Mouse (Mus musculus) cerebellum, adult 11-12 months (tissue): ENCODE results near the gene Gm826.

ENCODE experiments used
- DNase-seq: peaks from one replicate; pipeline ENCODE4 v3.0.0; 2022

The Gm826 gene

DNA sequence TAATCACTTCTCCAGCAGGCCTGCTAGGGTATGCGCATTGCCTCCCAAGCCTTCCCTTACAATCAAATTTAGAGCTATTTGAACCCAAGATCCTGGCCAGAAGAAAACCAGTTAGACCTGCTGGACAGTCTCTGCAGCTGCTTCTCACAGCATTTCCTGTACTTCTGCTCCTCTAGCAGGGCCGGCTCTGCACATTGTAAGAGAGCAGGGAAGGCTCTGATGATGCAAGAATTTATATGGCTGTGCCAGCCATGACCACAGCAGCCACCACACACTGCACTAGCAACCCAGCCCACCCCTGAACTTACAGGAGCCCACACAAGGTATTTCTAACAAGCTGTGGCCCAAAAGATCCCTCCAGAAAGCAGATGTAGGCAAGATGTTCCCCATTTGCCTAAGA lies 19.6 kb upstream of the Gm826 start:
- DNase-seq = no peak

DNA sequence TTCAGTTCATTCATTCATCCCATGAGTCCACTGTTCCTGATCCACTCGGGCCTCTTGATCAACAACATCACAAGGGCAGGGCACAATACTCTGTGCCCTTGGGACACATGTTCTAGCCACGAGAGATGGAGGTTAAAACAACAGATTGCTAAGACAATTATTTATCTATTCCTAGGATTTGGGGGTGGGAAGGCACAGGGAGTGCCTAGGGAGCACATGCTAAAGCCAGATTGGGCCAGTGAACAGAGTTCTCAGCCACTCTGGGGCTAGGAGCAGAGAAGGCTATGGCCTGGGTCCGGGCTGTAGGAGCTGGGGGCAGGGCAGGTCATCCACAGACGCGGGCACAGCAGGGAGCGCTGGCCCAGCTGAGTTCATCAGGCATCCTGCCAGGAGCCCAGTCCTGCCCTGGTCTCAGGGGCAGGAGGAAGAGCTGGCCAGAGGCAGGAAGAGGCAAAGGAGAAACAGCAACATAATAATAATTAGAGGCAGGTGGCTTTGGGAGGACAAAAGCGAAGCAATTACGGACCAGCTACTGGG lies 17.1 kb upstream of the Gm826 start:
- DNase-seq = no peak

DNA sequence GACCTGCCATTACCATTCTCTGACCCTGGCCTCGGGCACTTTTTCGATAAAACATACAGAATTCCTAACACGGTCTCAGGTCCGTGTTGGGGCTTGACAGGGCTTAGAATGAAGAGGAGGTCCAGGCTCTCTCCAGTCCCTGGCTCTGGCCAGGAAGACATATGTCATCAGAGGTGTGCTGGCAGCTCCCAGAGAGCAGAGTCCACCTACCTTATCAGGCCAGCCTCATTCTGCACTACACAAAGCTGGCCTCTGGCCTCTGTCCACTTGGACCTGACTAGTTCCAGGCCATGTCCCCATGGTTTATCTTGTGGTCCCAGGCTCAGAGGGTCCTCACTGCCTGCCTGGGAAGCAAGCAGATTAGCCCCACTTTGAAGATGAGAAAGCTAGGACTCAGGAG lies 15.6 kb upstream of the Gm826 start:
- DNase-seq = no peak

DNA sequence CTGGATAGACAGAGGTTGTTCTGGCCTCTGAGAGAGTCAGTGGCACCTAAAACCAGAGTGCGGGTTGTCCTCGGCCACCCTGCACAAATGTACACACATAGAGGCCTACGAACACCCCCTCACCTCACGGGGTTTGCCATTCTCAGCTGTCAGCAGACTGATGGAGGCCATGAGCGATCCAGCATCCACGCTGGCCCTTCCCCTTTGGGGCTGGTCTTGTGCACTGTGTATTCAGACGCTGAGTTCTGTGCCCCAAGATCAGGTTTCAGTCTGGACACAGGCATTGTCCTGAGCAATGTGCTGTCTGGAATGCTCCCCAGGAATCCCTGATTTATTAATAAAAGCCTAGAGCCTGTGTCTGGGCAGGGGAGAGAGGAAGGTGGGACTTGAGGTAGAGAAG lies 14.8 kb upstream of the Gm826 start:
- DNase-seq = no peak

DNA sequence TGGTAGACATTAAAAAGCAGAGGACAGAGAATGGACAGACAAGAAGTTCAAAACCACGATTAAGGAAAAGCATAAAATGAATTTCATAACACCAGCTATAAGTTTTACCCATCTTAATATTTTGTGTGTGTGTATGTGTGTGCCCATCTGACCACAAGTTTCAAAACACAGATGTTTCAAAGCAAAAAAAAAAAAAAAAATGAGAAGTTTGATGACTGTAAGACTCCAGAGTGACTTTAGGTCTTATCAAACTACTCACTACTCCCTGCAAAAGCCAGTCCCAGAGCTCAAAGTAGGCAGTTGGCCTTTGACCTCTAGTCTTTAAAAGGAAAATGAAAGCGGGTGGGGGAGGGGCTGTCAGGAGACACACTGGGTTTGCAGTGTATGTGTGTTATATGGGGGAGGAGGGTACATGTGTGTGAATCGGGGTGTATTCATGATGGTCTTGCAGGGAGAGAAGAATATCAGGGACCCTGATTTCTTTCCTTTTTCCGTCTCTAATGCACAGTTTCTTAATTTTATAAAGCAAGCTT lies 14.2 kb upstream of the Gm826 start:
- DNase-seq = no peak

DNA sequence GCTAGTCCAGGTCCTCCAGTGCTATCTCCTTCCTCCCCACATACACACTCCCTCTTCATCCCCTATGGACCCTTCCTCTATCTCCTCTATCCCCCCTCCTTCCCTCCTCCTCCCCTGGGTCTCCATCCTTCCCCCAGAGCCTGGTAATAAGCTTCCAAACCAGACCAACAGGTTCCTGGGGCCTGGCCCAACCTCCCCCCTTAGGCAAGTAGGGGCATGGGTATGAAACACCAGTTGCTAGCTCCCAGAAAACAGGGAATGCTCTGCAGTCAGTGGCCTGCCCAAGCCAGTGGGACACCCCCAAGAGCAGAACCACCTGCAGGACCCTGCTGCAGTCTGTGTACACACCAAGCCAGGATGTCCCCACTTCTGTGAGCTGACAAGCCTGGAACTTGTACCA lies 11.7 kb upstream of the Gm826 start:
- DNase-seq = no peak

DNA sequence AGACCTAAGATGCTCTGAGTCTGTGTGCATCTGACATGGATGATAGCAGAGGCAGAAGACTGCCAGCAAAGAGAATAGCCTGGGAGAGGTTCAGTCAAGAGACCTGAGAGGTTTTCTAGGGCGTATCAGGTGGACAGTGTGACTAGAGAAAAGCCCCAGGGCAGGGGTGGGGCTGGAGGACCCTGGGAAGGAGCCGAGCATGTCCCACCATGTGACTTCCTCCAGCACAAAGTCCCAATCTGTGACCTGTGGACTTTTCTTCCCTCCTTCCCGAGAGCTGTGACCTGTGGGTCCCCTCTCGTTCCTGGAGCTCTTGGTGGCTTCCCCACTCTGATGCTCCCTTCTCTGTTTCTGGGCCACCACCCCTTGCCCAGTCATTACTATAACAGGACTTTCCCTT lies 6.2 kb upstream of the Gm826 start:
- DNase-seq = no peak

DNA sequence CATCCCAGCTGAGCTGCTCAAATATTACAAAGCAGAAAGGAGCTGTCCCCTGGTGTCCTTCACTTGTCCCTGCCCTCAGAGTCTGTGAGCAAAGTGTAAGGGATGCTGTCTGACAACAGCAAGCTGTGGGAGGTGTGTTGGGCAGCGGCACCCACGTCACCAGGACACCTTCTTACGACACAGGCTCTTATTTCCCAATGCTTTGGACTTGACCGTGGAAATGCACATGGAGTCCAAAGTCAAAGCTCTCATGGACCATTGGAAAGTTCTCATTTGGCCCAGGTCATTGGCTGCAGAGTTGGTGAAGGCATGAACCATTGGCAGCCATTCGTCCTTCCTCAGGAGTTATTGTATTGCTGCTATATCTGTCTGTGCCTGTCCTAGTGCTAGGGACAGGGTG lies 5.6 kb upstream of the Gm826 start:
- no peak for DNase-seq

DNA sequence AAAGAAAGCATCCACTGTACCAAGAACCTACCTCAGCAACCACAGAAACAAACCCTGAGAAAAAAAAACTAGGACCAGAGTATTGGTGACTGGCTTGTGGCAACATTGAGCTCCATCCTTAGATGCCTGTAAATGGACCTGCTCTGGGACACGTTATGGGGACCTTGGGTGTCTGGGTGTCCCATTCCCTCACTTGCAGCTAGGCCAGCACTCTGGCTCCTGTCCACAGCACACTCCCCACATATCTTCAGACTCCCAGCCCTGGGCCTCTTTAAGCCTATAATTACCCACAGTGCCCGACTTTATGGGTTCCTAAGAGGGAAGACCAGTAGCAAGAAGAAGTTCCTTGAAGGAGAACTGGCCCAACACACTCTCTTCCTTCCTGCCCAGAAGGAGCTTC lies 2.1 kb upstream of the Gm826 start:
- DNase-seq = no peak

DNA sequence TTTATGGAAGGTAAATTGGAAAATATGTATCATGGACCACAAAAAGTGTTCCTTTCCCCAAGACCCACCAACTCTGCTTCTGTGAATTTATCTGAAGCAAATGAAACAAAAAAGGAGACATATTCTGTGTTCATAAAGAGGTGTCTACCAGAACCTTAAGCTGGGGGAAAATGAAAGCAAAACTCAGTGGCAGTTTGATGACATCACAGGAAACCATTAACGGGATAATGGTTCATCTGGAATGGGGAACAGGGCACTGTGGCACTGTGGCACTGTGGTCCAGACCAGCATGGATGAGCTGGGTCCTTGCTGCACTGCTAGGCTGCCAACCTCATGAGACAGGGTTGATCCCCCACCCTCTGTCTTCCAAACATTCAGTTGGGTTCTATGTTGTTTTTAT lies 1.1 kb upstream of the Gm826 start:
- no peak for DNase-seq

DNA sequence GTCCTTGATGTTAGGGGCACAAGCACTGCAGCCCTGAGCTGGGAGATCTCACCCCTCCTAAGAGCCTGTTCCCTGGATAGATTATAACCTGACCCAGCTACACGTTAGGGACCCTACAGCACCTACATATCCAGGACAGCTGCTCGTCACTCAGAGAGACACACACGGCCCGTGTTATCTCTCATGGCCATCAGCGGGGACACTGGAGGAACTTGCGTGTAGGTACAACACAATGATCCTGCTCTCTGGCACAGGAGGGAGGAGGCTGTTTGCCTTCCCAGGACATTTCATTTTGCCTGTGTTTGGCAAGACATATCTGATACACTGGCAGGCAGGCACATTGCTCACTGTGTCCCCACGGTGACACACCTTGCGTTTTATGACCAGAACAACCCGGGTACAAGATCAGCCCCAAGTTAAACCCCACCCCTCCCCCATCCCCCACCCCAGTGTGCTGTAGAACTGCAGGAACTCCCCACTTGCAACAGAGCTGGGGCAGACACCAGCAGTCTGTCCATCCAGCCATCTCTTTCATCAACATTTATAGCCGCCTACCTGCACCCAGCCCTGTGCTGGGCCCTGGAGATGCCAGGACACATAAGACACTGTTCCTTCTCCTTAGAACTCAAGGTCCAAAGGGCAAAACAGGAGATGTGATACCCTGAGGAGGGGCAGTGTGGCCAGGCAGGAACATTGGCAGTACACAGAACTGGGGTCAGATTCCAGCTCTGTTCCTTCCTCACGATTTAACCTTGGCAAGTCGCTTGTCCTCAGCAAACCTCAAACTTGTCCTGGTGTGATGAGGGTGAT lies 1.2 kb downstream of the Gm826 start:
- no peak for DNase-seq

DNA sequence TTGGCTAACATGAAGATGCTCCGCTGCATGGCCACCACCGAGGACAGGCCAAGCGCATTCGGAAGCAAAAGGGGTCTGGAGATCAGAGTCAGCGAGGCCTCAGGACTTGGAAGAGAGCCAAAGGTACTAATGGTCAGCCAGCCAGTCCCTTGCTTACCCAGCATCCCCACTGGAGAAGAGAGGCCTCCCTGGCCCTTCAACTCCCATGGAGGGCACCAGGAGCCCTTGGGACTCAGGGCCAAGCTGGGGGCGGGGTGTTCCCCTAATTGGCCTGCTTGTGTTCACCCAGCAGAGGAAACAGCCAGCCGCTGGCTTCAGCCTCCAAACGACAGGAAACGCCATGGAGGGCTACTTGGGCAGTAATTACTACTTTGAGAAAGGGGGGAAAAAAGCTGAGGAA lies 5.1 kb downstream of the Gm826 start:
- DNase-seq = no peak

DNA sequence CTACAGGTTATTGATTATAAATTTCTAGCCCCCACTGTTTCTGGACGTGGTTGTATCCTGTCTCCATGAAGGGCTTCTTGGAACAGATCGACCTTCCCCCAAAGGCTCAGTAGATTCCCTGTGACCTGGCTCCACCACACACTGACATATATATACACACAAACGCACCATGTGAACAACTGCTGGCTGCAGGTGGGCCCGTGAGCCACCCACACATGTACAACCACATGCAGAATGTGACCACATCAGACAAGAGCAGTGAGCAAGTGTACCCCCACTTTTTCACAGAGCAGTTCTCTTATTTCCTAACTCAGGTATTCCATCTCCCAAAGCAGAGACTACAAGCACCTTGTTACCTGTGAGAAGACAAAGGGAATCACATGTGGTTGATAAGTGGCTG lies 6.2 kb downstream of the Gm826 start:
- no peak for DNase-seq

DNA sequence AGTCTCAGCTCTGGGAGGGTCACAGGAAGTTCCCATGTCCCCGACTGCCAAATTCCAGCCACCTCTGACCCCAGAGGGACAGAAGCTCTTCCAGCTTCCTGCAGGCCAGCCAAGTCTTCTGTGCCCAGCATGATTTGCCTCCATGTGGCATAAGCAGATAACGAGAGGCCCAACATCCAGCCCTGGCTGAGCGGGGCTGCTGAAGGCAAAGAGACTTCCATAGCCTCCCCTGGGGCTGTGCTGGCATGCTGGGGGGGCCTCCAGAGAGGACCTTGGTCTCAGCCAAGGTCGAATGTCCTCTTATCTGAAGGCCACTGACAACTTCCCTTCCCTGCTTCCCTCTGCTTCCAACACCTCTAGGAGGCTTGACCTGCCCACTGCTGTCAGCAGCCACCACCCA lies 6.8 kb downstream of the Gm826 start:
- no peak for DNase-seq

DNA sequence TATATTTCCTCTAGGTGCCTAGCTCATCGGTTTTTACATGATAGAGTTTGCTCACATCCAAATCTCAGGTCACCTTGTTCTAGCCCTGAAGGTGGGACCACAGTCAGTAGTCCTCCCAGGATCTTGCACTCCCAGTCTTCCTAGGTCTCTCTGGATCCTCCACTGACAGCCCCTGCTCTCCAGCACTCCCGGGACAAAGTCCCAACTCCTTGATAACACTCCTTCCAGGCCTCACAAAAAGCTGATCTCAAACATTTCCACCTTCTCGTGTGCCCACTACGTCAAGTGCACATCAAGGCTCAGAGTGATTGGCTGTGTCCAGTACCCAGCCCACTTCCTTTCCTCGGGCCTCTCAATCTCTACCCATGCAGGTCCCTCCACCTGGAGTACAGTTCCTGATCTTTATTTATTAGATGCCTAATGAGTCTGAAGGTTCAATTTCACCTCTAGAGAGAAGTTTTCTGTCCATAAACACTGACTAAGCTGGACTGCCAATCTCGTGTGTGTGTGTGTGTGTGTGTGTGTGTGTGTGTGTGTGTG lies 8.8 kb downstream of the Gm826 start:
- DNase-seq = no peak

DNA sequence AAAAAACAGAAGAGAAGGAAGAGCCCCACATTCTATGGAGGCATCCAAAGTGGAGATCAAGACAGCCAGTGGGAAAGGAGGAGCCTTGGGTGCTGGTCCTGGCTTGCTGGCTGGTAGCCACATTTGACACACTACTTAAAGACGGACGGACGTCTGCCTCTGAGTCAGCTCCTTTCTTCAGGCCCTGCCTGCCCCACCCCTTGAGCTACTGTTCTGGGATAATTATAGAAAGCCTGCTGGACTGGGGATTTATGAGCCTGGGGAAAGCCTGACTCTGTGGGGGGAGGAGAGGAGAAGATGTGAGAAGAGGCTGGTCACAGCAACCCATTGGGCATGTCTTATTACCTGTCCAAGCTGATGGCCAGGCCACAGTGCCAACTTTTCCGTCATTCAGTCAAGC lies 12.1 kb downstream of the Gm826 start:
- DNase-seq = no peak

DNA sequence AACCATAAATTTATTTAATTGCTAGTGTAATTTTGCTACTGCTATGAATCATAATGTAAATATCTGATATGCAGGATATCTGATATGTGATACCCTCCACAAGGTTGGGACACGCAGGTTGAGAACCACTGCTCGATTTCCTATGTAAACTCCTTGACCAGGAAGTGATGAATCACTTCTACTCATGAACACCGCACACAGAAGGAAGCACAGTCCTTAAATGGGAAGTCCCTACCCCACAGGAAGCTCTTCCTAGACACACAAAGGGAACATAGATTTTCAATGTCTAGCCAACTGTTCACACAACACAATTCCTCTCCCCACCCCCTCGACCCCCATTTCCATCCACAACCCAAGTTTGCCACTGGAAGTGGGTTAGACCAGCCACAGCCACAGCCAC lies 15.7 kb downstream of the Gm826 start:
- DNase-seq = no peak

DNA sequence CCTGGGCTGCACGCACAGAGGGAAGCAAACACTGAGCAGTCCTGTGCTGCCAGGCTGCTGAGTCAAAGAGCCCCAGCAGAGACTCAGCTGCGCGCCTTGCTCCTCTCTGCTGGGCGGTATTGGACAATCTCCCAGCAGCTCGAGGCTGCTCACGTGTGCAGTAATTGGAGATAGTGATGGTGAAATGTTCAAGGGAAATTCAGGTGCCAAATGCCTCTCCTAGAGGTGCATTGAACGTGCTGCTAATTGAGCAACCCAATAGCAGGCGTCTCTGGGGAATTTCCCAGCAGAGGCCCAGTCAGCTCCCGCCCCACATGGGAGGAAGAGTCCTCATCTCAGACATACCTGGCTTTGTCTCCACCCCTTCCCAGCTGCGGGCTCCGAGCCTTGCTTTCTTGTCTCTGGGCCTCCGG lies 20.4 kb downstream of the Gm826 start:
- no peak for DNase-seq

DNA sequence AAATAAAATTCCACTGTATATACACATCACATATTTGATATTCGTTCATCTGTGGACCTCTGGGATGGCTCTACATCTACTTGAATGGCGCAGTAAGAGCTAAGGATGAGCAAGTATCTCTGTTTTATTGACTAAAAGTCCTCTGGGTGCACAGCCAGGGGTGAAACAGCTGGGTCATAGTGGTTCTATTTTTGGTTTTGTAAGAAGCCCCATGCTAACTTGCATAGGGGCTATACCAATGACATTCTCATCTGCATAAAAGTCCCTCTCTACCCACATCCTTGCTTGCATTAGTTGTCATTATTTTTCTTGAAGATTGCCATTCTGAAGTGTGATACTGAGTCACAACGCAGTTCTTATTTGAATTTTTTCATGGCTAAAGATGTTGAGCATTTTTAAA lies 28.9 kb downstream of the Gm826 start:
- DNase-seq = no peak

DNA sequence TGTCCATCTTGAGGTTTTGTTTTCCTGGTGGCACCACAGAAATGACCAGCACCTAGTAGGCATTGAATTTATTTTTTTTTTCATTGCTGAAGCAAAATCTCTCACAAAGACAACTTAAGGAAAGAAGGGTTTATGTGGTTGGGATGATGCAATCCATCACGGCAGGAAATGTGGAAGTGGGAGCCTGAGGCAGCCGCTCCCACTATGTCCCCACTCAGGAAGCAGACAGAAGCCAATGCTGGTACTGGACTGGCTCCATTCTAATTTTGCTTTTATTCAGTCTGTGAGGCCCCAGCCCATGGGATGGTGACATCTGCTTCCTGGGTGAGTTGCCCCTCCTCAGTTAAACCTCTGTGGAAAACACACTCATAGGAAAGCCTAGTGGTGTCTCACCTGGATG lies 30.0 kb downstream of the Gm826 start:
- no peak for DNase-seq

DNA sequence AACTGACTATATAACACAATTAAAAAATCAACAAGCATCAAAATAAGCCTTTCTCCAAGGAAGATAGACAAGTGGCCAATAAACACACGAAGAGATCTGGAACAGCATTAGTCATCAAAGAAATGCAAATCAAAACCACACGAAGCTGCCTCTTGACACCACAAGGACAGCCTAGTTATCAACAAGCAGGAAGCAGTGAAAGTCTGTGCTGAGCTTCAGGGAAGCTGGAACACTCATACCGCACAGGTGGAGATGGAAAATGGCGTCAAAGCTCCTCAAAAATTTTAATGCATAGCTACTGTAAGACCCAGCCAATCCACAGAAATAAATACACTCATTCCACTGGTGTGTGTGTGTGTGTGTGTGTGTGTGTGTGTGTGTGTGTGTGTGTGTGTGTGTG lies 31.9 kb downstream of the Gm826 start:
- DNase-seq = no peak

DNA sequence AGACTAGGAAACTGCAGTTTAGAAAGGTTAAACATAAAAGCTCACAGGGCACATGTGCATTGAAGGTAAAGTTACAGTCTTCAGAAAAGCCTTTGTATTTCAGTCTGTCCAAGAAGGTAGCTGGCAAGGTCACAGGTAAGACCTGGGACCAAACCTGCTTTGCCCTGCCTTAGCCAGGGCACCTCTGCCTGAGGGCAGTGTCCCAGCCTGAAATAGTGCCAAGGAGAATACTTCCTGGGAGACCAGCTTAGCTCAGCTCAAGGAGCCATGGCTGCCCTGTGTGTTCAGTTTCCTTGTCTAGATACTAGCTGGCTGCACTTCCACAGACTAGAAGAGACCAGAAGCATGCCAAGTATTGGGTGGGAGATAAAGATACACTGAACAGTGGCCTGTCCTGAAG lies 35.4 kb downstream of the Gm826 start:
- no peak for DNase-seq

DNA sequence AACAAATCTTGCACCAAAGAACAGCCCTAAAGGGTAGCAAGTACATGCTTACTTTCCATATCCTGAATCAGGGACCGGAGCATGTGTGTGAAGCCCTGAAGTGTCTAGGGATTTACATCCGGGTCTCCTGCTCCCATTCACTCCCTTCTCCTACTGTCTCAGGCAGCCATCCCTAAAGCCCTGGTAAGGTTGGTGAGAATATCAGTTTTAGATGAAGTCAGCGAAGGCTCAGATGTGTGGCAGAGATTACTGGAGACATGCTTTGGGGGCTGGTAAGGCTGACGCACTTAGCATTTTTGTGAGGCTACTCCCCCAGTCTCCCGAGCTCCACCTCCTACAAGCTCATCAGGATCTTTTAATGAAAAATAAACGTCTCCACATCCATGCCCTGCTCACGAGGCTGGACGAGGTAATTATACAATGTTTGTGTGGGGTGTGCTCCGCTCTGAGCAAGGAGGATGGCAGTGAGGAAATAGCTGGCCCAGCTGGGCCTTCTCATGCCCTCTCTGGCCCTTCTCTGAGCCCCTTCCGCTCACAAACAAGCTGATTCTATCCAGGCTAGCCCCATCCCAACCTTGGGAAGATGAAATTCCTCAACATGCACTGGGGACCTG lies 45.3 kb downstream of the Gm826 start:
- no peak for DNase-seq

DNA sequence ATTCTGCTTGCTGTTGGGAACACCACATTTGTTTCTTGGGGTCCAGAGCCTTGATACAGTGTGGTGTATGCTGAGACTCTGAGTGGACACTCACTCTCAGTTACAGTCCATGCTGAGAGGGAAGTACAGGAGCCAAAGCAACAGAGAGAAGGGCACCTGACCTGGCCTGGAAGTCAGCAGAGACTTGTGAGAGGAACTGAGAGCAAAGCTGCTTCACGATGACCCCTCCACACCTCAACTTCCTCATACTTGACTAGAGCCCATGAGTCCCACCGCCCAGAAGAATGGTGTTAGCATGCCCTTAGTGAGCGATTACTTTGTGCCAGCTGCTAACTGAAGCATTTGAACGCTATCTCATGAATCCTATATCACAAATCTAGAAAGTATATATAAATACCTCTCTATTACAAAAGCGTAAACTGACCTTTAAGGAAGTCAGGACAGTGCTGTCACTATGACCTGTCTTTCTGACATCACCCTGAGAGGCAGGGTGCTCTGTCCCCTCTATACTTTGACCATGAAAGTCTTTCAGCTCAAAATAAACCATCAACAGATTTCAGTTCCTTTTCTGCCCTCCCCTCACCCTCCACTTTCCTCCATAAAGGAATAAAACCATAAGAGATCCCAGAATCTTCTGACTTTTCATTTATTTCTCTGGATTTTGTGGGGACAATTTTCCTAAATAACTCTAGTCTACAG lies 57.9 kb downstream of the Gm826 start:
- no peak for DNase-seq
